Mouse (Mus musculus) lung, adult 2 months (tissue): ENCODE results near the gene Slc35e2.

ENCODE experiments used
- CTCF ChIP-seq: fragments of 200-500 bp; IDR thresholded peaks from 2 replicates; pipeline ENCODE4 v1.5.1; 2011; ENCODE audit warnings: mild to moderate bottlenecking, low read length, control low read depth; ENCODE audit not compliant: insufficient read depth
- POLR2A ChIP-seq: fragments of 200-500 bp; IDR thresholded peaks from 2 replicates; pipeline ENCODE4 v1.6.1; 2011; ENCODE audit warnings: low read depth, mild to moderate bottlenecking, control low read depth, low read length, borderline replicate concordance; ENCODE audit errors: extremely low read depth

GRCm38 (mm10) chr4:155568632-155569370 is 32.4 kb upstream of the Slc35e2 start:
- no peak for TF ChIP-seq CTCF
- TF ChIP-seq POLR2A: no peak
